ENCODE assay signal across 10 mouse cellular contexts in the genomic region with DNA sequence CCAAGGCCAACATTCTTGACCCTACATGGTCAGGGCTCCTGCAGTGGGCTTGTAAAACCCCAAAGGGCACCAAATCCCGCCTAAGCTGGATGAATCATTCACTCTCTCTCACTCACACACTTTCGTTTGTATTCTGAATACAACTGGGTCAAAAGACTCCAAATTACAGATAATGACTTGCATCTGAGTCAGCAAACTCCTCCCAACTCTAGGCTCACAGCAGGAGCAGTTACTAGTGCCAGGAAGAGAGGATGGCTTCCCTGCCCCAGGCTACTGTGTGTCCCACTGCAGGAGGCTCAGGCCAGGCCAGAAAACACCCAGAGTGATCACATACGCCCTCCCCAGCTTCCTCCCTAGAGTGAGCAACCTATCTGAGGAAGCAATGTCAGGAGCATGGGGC. TPM values are rescaled to one million over a fixed set of nuclear protein-coding genes. Genes with fewer than 3 reads are reported as not detected.
A peak's percentile ranks its signal among the peaks of the same experiment; 100 is the strongest.
DNase-seq lines count a peak whose midpoint lies in the region; ATAC-seq and TF ChIP-seq lines count a peak whose summit lies in the region.
"Had no signal": no experiment of that assay in that cellular context is flagged by ENCODE, and none has a peak within 500 bp of the region (broad histone marks: within the 10 kb centered on the region; RNA-seq: fewer than 3 reads in every experiment).

No protein-coding gene starts in this region.

- ATAC-seq in cerebellum, adult (ENCODE audit: insufficient number of reproducible peaks, low FRiP score, low TSS enrichment) = peak; percentile 32; the same call in 1 of the 2 replicates
- no peak for ATAC-seq in heart, postnatal 0 days (ENCODE audit: insufficient read depth, low read depth)

- TF ChIP-seq EP300 in heart, postnatal 0 days (IDR thresholded peaks at IDR 0.05; ENCODE audit: low read depth) = no peak

- H3K36me3 ChIP-seq in heart, postnatal 0 days (replicated peaks; ENCODE audit: control insufficient read depth, insufficient read depth, low read length) = peaks cover 61% of the 10 kb centered on the region

- H3K4me2 ChIP-seq in heart, postnatal 0 days (ENCODE audit: low read depth, low read length) = no peak overlapping the region
- H3K4me2 ChIP-seq: hindbrain, embryonic 15.5 days; neural tube, embryonic 12.5 days had no signal

- no peaks in the 10 kb centered on the region for H3K27me3 ChIP-seq in heart, postnatal 0 days (ENCODE audit: control insufficient read depth, insufficient read depth, low read length)
- H3K27me3 ChIP-seq: hindbrain, embryonic 15.5 days; neural tube, embryonic 12.5 days had no signal

- DNase-seq in cerebellum, postnatal 4 days (ENCODE audit: low spot score in 2 of 2) = no peak
- DNase-seq in left cerebral cortex, postnatal 4 days = peak; percentile 19
- no peak for DNase-seq in left cerebral cortex, adult 11 months (ENCODE audit: low spot score)
- DNase-seq in adrenal gland, postnatal 25 days = peak; percentile 23
- DNase-seq in heart, postnatal 0 days (ENCODE audit: low spot score) = no peak
- no peak for DNase-seq in right cerebral cortex, postnatal 14 days
- no peak for DNase-seq in gastrocnemius, postnatal 10 days

- peaks cover 82% of the 10 kb centered on the region for H3K4me1 ChIP-seq in heart, postnatal 0 days (ENCODE audit: control insufficient read depth, insufficient read depth)
- H3K4me1 ChIP-seq: neural tube, embryonic 12.5 days had no signal

- H3K27ac ChIP-seq in heart, postnatal 0 days (ENCODE audit: low read depth) = peak overlapping the region; percentile 64
- H3K27ac ChIP-seq: hindbrain, embryonic 15.5 days; neural tube, embryonic 12.5 days had no signal

- no peaks in the 10 kb centered on the region for H3K9me3 ChIP-seq in heart, postnatal 0 days (replicated peaks; ENCODE audit: control insufficient read depth, low read length)
- H3K9me3 ChIP-seq: hindbrain, embryonic 15.5 days; neural tube, embryonic 12.5 days had no signal

- WGBS in heart, postnatal 0 days = 41% methylated on average over 3 of the region's 3 CpGs

- no peak overlapping the region for H3K9ac ChIP-seq in heart, postnatal 0 days (replicated peaks; ENCODE audit: low read depth, low read length)
- H3K9ac ChIP-seq: hindbrain, embryonic 15.5 days; neural tube, embryonic 12.5 days had no signal

- H3K4me3 ChIP-seq in heart, postnatal 0 days (ENCODE audit: low read depth, low read length) = no peak overlapping the region
- H3K4me3 ChIP-seq: hindbrain, embryonic 15.5 days; neural tube, embryonic 12.5 days had no signal

- intact Hi-C loops in left cerebral cortex, postnatal 4 days (cut with DNase I) = no loop called here

- TF ChIP-seq CTCF in heart, postnatal 0 days (IDR thresholded peaks at IDR 0.05; ENCODE audit: low read depth) = no peak

RNA-seq across cellular contexts. Expression of gene Wdr1, which starts 9.1 kb away (rescaled TPM):
- total RNA-seq in left cerebral cortex, postnatal 4 days (2021) = 100 to 1,000 TPM; 200 to 204 TPM
- total RNA-seq in adrenal gland, postnatal 25 days (2021) = 119 and 124 TPM in 2 replicates
- total RNA-seq in heart, postnatal 0 days (2014; rRNA removed; ENCODE audit: low replicate concordance) = 306 and 324 TPM in 2 replicates
- 145 and 171 TPM in 2 replicates for polyA plus RNA-seq in heart, postnatal 0 days (2015; fragmentation: Nextera tagmentation; extraction: Ambion mirVana)
- total RNA-seq in gastrocnemius, postnatal 10 days (2021) = 100 to 1,000 TPM; 137 to 146 TPM

RNA-seq across cellular contexts. Expression of gene Slc2a9, which starts 51.0 kb away (rescaled TPM):
- total RNA-seq in left cerebral cortex, postnatal 4 days (2021) = 1 to 10 TPM; 1.0 to 1.4 TPM
- total RNA-seq in adrenal gland, postnatal 25 days (2021) = 2.7 and 2.8 TPM in 2 replicates
- total RNA-seq in heart, postnatal 0 days (2014; rRNA removed; ENCODE audit: low replicate concordance) = 0.23 and 4.3 TPM in 2 replicates
- 0.61 and 0.74 TPM in 2 replicates for polyA plus RNA-seq in heart, postnatal 0 days (2015; fragmentation: Nextera tagmentation; extraction: Ambion mirVana)
- total RNA-seq in gastrocnemius, postnatal 10 days (2021) = 1 to 10 TPM; 1.2 to 1.5 TPM

Comparison
In these comparisons a context has a peak if more than half of its experiments do, and no peak if none do; other contexts are left out.
1. DNase-seq: peak in left cerebral cortex, postnatal 4 days (single experiment) and adrenal gland, postnatal 25 days (single experiment); none in cerebellum, postnatal 4 days (0 of 2), left cerebral cortex, adult 11 months (single experiment), heart, postnatal 0 days (single experiment), right cerebral cortex, postnatal 14 days (single experiment) and gastrocnemius, postnatal 10 days (single experiment).